Mouse (Mus musculus) olfactory bulb, adult 2 months (tissue): ENCODE measurements around the gene Tert.

ENCODE experiments used
- CTCF ChIP-seq: fragments of 200-500 bp; IDR thresholded peaks from 2 replicates; pipeline ENCODE4 v1.5.1; 2012; ENCODE audit warnings: low read depth, mild to moderate bottlenecking, low read length, moderate library complexity; ENCODE audit not compliant: insufficient read depth
- POLR2A ChIP-seq: fragments of 200-500 bp; IDR thresholded peaks from 2 replicates; pipeline ENCODE4 v1.6.1; 2012; ENCODE audit warnings: mild to moderate bottlenecking, low read depth, low read length, moderate library complexity; ENCODE audit not compliant: insufficient read depth

DNA sequence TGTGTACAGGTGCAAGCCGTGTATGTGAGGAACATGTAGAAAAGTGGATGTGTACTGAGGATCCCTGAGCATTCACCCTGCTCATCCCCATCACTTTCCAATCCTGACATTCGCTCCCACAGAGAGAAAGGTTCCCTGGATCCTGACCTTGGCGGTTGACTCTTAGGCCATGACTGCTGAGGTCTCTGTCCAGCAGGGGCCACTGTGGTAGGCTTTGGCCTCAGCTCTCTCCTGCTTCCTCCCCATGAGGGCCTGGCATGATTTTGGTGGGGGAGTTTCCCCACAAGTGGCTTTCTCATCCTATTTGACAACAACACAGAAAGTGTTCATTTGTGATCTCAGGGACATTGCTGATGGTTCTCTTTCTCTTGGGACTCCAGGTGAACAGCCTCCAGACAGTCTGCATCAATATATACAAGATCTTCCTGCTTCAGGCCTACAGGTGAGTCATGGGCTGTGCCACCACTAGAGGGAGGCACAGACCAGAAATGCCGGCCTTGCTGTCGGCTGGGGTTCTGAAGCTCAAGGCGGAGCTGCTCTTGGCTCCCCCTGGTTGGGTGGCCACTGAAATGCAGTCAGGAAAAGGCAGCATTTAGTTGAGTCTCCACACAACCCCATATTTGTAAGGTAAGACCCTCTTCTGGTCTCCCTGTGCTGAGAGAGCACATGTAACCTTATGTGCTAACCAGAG lies 19.8 kb downstream of the Tert start:
- peak; percentile 58; the same call in 1 of the 2 replicates for TF ChIP-seq CTCF
- no peak for TF ChIP-seq POLR2A
